Comparison of ENCODE assay signal across 10 mouse cellular contexts in genomic region chr5:129002571-129003011, GRCm38 (mm10). TPM values are rescaled to one million over a fixed set of nuclear protein-coding genes. Genes with fewer than 3 reads are reported as not detected.
A peak's percentile ranks its signal among the peaks of the same experiment; 100 is the strongest.
DNase-seq lines count a peak whose midpoint lies in the region; ATAC-seq and TF ChIP-seq lines count a peak whose summit lies in the region.
"Had no signal": no experiment of that assay in that cellular context is flagged by ENCODE, and none has a peak within 500 bp of the region (broad histone marks: within the 10 kb centered on the region; RNA-seq: fewer than 3 reads in every experiment).

No protein-coding gene starts in this region.

- intact Hi-C loops in gastrocnemius, adult 2 months (cut with DNase I): no loop called here
- intact Hi-C loops in gastrocnemius, postnatal 36 days (cut with DNase I): no loop called here

- WGBS in kidney, embryonic 14.5 days: 47% methylated on average over 14 of the region's 14 CpGs
- 68% methylated on average over 14 of the region's 14 CpGs for WGBS in forebrain, embryonic 16.5 days

- ATAC-seq in granulocyte monocyte progenitor cell, adult 5-6 weeks (replicated peaks; ENCODE audit: poor library complexity, severe bottlenecking): peak; percentile 76
- no peak; the same call in 1 of the 2 replicates for ATAC-seq in kidney, embryonic 14.5 days (ENCODE audit: low FRiP score, low TSS enrichment)
- ATAC-seq in forebrain, embryonic 16.5 days: no peak

- DNase-seq in gastrocnemius, adult 2 months: peak; percentile 38
- DNase-seq in gastrocnemius, postnatal 36 days: no peak
- DNase-seq in lung, postnatal 36 days: peak; percentile 32
- DNase-seq in thymus, postnatal 10 days (ENCODE audit: low spot score in 2 of 2): no peak
- no peak for DNase-seq in frontal cortex, postnatal 10 days (ENCODE audit: low spot score in 2 of 2)
- DNase-seq: cerebellum, adult 9-10 months had no signal

- no peaks in the 10 kb centered on the region for H3K27me3 ChIP-seq in kidney, embryonic 14.5 days (ENCODE audit: control insufficient read depth, insufficient read depth, low read length)
- H3K27me3 ChIP-seq in forebrain, embryonic 16.5 days (replicated peaks; ENCODE audit: control insufficient read depth, insufficient read depth, low read length): no peaks in the 10 kb centered on the region

- H3K9ac ChIP-seq in kidney, embryonic 14.5 days (ENCODE audit: low read depth, low read length): 0 out of 2 replicates have a peak overlapping the region, but pooled peaks have one; percentile 8
- no peak overlapping the region for H3K9ac ChIP-seq in forebrain, embryonic 16.5 days (replicated peaks; ENCODE audit: low read depth, low read length)

- H3K4me1 ChIP-seq in kidney, embryonic 14.5 days (ENCODE audit: control insufficient read depth, insufficient read depth, low read length): peaks cover 19% of the 10 kb centered on the region; the same call in 1 of the 2 replicates
- H3K4me1 ChIP-seq in forebrain, embryonic 16.5 days (replicated peaks; ENCODE audit: control insufficient read depth, insufficient read depth, low read length): peaks cover 7% of the 10 kb centered on the region

- H3K9me3 ChIP-seq in kidney, embryonic 14.5 days (ENCODE audit: control insufficient read depth, low read length): no peaks in the 10 kb centered on the region
- H3K9me3 ChIP-seq in forebrain, embryonic 16.5 days (ENCODE audit: control insufficient read depth, low read length): no peaks in the 10 kb centered on the region

- H3K4me3 ChIP-seq in gastrocnemius, adult 2 months: peak overlapping the region; percentile 26
- H3K4me3 ChIP-seq in kidney, embryonic 14.5 days (ENCODE audit: low read length): no peak overlapping the region
- H3K4me3 ChIP-seq in forebrain, embryonic 16.5 days (replicated peaks; ENCODE audit: low read length): no peak overlapping the region

- no peak for TF ChIP-seq CTCF in gastrocnemius, adult 2 months (IDR thresholded peaks at IDR 0.05)

- 0 out of 2 replicates have a peak overlapping the region, but pooled peaks have one; percentile 5 for H3K4me2 ChIP-seq in kidney, embryonic 14.5 days (replicated peaks; ENCODE audit: low read depth, low read length)
- H3K4me2 ChIP-seq in forebrain, embryonic 16.5 days (ENCODE audit: low read length): no peak overlapping the region

- peaks cover 11% of the 10 kb centered on the region; the same call in 1 of the 2 replicates for H3K36me3 ChIP-seq in kidney, embryonic 14.5 days (ENCODE audit: control insufficient read depth, insufficient read depth, low read length)
- no peaks in the 10 kb centered on the region for H3K36me3 ChIP-seq in forebrain, embryonic 16.5 days (ENCODE audit: control insufficient read depth, insufficient read depth)

- peak overlapping the region; percentile 68 for H3K27ac ChIP-seq in gastrocnemius, adult 2 months
- peak overlapping the region; percentile 62 for H3K27ac ChIP-seq in kidney, embryonic 14.5 days (ENCODE audit: low read depth, low read length)
- H3K27ac ChIP-seq in forebrain, embryonic 16.5 days (ENCODE audit: low read length): no peak overlapping the region

RNA-seq across cellular contexts. Expression of gene Stx2, which starts 5.8 kb away (rescaled TPM):
- total RNA-seq in gastrocnemius, adult 2 months (2021): 1 to 10 TPM; 6.3 to 7.8 TPM
- 1 to 10 TPM; 7.6 to 8.4 TPM for total RNA-seq in gastrocnemius, postnatal 36 days (2021)
- 7.5 and 23.0 TPM in 2 replicates for total RNA-seq in granulocyte monocyte progenitor cell, adult 5-6 weeks (2014; fragmentation: Nextera tagmentation)
- 10.9 and 12.6 TPM in 2 replicates for total RNA-seq in granulocyte monocyte progenitor cell, adult 5-6 weeks (2017)
- 18.1 and 29.5 TPM in 2 replicates for polyA plus RNA-seq in kidney, embryonic 14.5 days (2014; fragmentation: Nextera tagmentation; extraction: Ambion mirVana)
- polyA plus RNA-seq in forebrain, embryonic 16.5 days (2015; fragmentation: Nextera tagmentation; extraction: Ambion mirVana): 15.3 and 18.0 TPM in 2 replicates

RNA-seq across cellular contexts. Expression of gene Ran, which starts 17.3 kb away (rescaled TPM):
- total RNA-seq in gastrocnemius, adult 2 months (2021): 10 to 100 TPM; 78.9 to 94.0 TPM
- 10 to 100 TPM; 60.3 to 64.1 TPM for total RNA-seq in gastrocnemius, postnatal 36 days (2021)
- total RNA-seq in granulocyte monocyte progenitor cell, adult 5-6 weeks (2014; fragmentation: Nextera tagmentation): 440 and 513 TPM in 2 replicates
- 599 and 620 TPM in 2 replicates for total RNA-seq in granulocyte monocyte progenitor cell, adult 5-6 weeks (2017)
- polyA plus RNA-seq in kidney, embryonic 14.5 days (2014; fragmentation: Nextera tagmentation; extraction: Ambion mirVana): 768 and 779 TPM in 2 replicates
- polyA plus RNA-seq in forebrain, embryonic 16.5 days (2015; fragmentation: Nextera tagmentation; extraction: Ambion mirVana): 436 and 440 TPM in 2 replicates

RNA-seq across cellular contexts. Expression of gene Rimbp2, which starts 49.3 kb away (rescaled TPM):
- total RNA-seq in gastrocnemius, adult 2 months (2021): under 1 TPM in 1 of 2 experiments, not detected in 1; 0.05 TPM
- total RNA-seq in gastrocnemius, postnatal 36 days (2021): not detected
- not detected in 2 replicates for total RNA-seq in granulocyte monocyte progenitor cell, adult 5-6 weeks (2014; fragmentation: Nextera tagmentation)
- not detected in 2 replicates for total RNA-seq in granulocyte monocyte progenitor cell, adult 5-6 weeks (2017)
- polyA plus RNA-seq in kidney, embryonic 14.5 days (2014; fragmentation: Nextera tagmentation; extraction: Ambion mirVana): 0.03 and 0.27 TPM in 2 replicates
- polyA plus RNA-seq in forebrain, embryonic 16.5 days (2015; fragmentation: Nextera tagmentation; extraction: Ambion mirVana): 3.0 and 4.1 TPM in 2 replicates
- total RNA-seq: megakaryocyte-erythroid progenitor cell, adult 5-6 weeks had no signal

Comparison
In these comparisons a context has a peak if more than half of its experiments do, and no peak if none do; other contexts are left out.
1. DNase-seq: peak in gastrocnemius, adult 2 months (single experiment) and lung, postnatal 36 days (single experiment); none in gastrocnemius, postnatal 36 days (0 of 2), thymus, postnatal 10 days (0 of 2) and frontal cortex, postnatal 10 days (0 of 2).
2. RNA of gene Ran, which starts 17.3 kb away (total RNA-seq): 440 to 620 TPM in granulocyte monocyte progenitor cell, adult 5-6 weeks; 78.9 to 94.0 TPM in gastrocnemius, adult 2 months and 60.3 to 64.1 TPM in gastrocnemius, postnatal 36 days; every median in the first group is over 4 times any median in the second.